Mouse (Mus musculus) G1E (cell line): Measurements from ENCODE around the gene Emc1.

ENCODE experiments used
- CTCF ChIP-seq: IDR thresholded peaks from 2 replicates; pipeline ENCODE4 v1.5.1; 2012; ENCODE audit warnings: low read depth, low read length, inconsistent platforms, mixed read lengths
- GATA1 ChIP-seq: IDR thresholded peaks from 2 replicates; pipeline ENCODE4 v1.6.1; 2012; ENCODE audit warnings: borderline replicate concordance, low read length, inconsistent platforms, mixed read lengths

- TF ChIP-seq CTCF: no peak
- no peak for TF ChIP-seq GATA1
Observed at GRCm38 (mm10) chr4:139357211-139357610, 4.8 kb downstream of the Emc1 start.
